Mouse (Mus musculus) gastrocnemius, adult 18-20 months (tissue): Measurements from ENCODE around the gene Ugt1a6a. TPM values are rescaled to one million over a fixed set of nuclear protein-coding genes. Genes with fewer than 3 reads are reported as not detected.
A peak's percentile ranks its signal among the peaks of the same experiment; 100 is the strongest.
"Not testable (repeated sequence)": the region's sequence is repeated elsewhere in the genome, so short reads cannot be mapped to it uniquely, and the experiment has no call there.

ENCODE experiments used
- DNase-seq: peaks from one replicate; pipeline ENCODE4 v3.0.0; 2021; ENCODE audit warnings: low spot score
- total RNA-seq, 2 experiments: library from RNA; stranded (reverse); gene quantifications; 2 replicates each; pipeline ENCODE4 v1.2.3; 2021

The Ugt1a6a gene
- total RNA-seq, 2 experiments from 2014 or later = 0.66 to 1.4 TPM

GRCm38 (mm10) chr1:88211812-88212211, 77.2 kb downstream of the Ugt1a6a start, which contains the start of gene Ugt1a1:
Gene Ugt1a1 (plus strand): TSS chr1:88211959.
- DNase-seq = no peak

- peak; percentile 7 for DNase-seq
Observed at GRCm38 (mm10) chr1:88212341-88213045, 77.9 kb downstream of the Ugt1a6a start.

GRCm38 (mm10) chr1:88213061-88213460, 78.5 kb downstream of the Ugt1a6a start:
- no peak for DNase-seq

- peak; percentile 3 for DNase-seq
Observed at GRCm38 (mm10) chr1:88213766-88214461, 79.3 kb downstream of the Ugt1a6a start.

- peak; percentile 9 for DNase-seq
Observed at GRCm38 (mm10) chr1:88214462-88214952, 79.9 kb downstream of the Ugt1a6a start.

GRCm38 (mm10) chr1:88215466-88216380, 81.1 kb downstream of the Ugt1a6a start:
- DNase-seq = peak; percentile 1

- DNase-seq = no peak
Observed at GRCm38 (mm10) chr1:88216551-88216950, 81.9 kb downstream of the Ugt1a6a start.

GRCm38 (mm10) chr1:88217144-88217543, 82.5 kb downstream of the Ugt1a6a start:
- DNase-seq = no peak

GRCm38 (mm10) chr1:88217576-88217975, 83.0 kb downstream of the Ugt1a6a start:
- DNase-seq = peak; percentile 1

GRCm38 (mm10) chr1:88218051-88218450, 83.4 kb downstream of the Ugt1a6a start:
- DNase-seq = peak; percentile 3

- no peak for DNase-seq
Observed at GRCm38 (mm10) chr1:88218591-88218990, 84.0 kb downstream of the Ugt1a6a start.

GRCm38 (mm10) chr1:88219054-88219453, 84.4 kb downstream of the Ugt1a6a start:
- DNase-seq = peak; percentile 8

- peak; percentile 18 for DNase-seq
Observed at GRCm38 (mm10) chr1:88220336-88220735, 85.7 kb downstream of the Ugt1a6a start.

GRCm38 (mm10) chr1:88222216-88222615, 87.6 kb downstream of the Ugt1a6a start:
- no peak for DNase-seq

GRCm38 (mm10) chr1:88223011-88223515, 88.5 kb downstream of the Ugt1a6a start:
- DNase-seq = peak; percentile 7

- DNase-seq = peak; percentile 13
Observed at GRCm38 (mm10) chr1:88223591-88223990, 89.0 kb downstream of the Ugt1a6a start.

GRCm38 (mm10) chr1:88224029-88224776, 89.6 kb downstream of the Ugt1a6a start:
- DNase-seq = peak; percentile 23

GRCm38 (mm10) chr1:88225301-88225700, 90.7 kb downstream of the Ugt1a6a start:
- DNase-seq = not testable (repeated sequence)

GRCm38 (mm10) chr1:88225741-88226140, 91.1 kb downstream of the Ugt1a6a start:
- peak; percentile 4 for DNase-seq

GRCm38 (mm10) chr1:88226670-88227379, 92.2 kb downstream of the Ugt1a6a start, which contains the start of gene Mroh2a:
Gene Mroh2a (plus strand): TSS chr1:88226986.
- DNase-seq = peak; percentile 1
